Mouse (Mus musculus) cortical plate, adult 2 months (tissue): Measurements from ENCODE around the gene Gm42417. TPM values are rescaled to one million over a fixed set of nuclear protein-coding genes. Genes with fewer than 3 reads are reported as not detected.

Source experiments
- H3K27ac ChIP-seq: fragments of 200-500 bp; 2 replicates; pipeline ENCODE4 v1.5.1; 2012; ENCODE audit warnings: low read length, control low read depth, inconsistent platforms; ENCODE audit not compliant: insufficient read depth
- H3K4me1 ChIP-seq: fragments of 200-500 bp; 2 replicates; pipeline ENCODE4 v1.6.1; 2011; ENCODE audit warnings: low read length; ENCODE audit not compliant: control insufficient read depth, insufficient read depth
- H3K4me3 ChIP-seq: fragments of 200-500 bp; 2 replicates; pipeline ENCODE4 v1.5.1; 2011; ENCODE audit warnings: mild to moderate bottlenecking, low read length, control low read depth; ENCODE audit not compliant: insufficient read depth
- CTCF ChIP-seq: fragments of 200-500 bp; IDR thresholded peaks from 2 replicates; pipeline ENCODE4 v1.5.1; 2011; ENCODE audit warnings: mild to moderate bottlenecking, control low read depth, low read length; ENCODE audit not compliant: insufficient read depth; ENCODE audit errors: extremely low read depth
- POLR2A ChIP-seq: fragments of 200-500 bp; IDR thresholded peaks from 2 replicates; pipeline ENCODE4 v1.6.1; 2011; ENCODE audit warnings: mild to moderate bottlenecking, low read length, control low read depth; ENCODE audit not compliant: insufficient read depth; ENCODE audit errors: extremely low read depth
- polyA plus RNA-seq: library from polyadenylated mRNA; depleted of rRNA; stranded (reverse); fragments of >200 nt; gene quantifications from 2 replicates; pipeline ENCODE4 v1.2.3, GENCODE M21; 2012; rRNA removed

Gene Gm42417
- polyA plus RNA-seq, 1 experiment = 0.04 TPM

DNA sequence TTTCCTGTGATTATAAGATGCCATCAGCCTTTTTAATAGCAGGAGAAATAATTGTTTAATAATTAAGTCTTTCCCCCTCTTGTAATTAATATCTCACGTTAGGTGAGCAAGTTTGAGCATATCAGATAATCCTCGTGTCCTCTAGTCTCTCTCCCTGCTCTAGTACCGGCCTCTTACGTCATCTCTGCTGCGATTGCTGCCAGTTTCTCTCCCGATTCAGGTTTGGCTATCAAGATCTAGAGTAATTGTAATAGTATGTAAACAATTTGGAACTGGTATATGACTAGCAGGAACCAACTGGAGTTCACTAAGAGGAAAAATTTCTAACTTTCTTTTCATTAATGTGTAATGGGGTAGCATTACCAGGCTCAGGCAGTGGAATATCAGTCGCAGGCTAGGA is 54.1 kb downstream of the Gm42417 start:
- no peak for TF ChIP-seq POLR2A
- TF ChIP-seq CTCF = no peak
- Histone ChIP-seq H3K4me3 (no peak overlapping the region), H3K27ac (no peak overlapping the region), H3K4me1 (no peaks in the 10 kb centered on the region)

DNA sequence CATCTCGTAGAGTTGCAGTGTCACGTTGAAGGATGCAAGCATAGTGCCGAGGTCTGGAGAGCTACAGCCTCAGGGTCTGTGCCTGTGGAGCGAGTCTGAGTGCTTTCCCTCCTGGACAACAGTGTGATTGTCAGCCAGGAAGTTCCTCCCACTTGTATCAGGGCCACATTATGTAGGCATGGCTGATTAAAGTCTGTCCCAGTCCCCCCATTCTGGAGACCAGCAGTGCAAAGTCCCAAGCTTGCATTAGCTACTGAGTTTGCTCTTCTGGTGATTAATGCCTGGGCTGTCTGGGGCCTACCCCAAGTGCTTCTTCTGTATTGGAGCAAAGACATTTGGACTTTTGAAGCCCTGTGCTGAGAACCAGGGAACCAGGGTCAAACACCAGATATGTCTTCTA is 55.4 kb downstream of the Gm42417 start:
- Histone ChIP-seq H3K27ac (no peak overlapping the region), H3K4me3 (no peak overlapping the region), H3K4me1 (no peaks in the 10 kb centered on the region)
- TF ChIP-seq CTCF (no peak), POLR2A (no peak)

Other genes with a start within 250 kb of the Gm42417 start
- gene Arid5a, start 231.7 kb downstream of the Gm42417 start, polyA plus RNA-seq = 9.5 and 11.3 TPM in 2 replicates
- 63.6 and 65.8 TPM in 2 replicates for gene Kansl3, start 170.2 kb downstream of the Gm42417 start, polyA plus RNA-seq
- gene Fer1l5, start 167.1 kb downstream of the Gm42417 start, polyA plus RNA-seq = 0.02 TPM in 1 of 2 replicates, not detected in the other
- gene Lman2l, start 94.2 kb downstream of the Gm42417 start, polyA plus RNA-seq = 33.0 and 33.3 TPM in 2 replicates
- 6.5 and 7.0 TPM in 2 replicates for gene Cnnm4, start 67.8 kb downstream of the Gm42417 start, polyA plus RNA-seq
- 26.0 and 26.6 TPM in 2 replicates for gene Cnnm3, start 27.6 kb downstream of the Gm42417 start, polyA plus RNA-seq
- gene Ankrd23, start 2.5 kb downstream of the Gm42417 start, polyA plus RNA-seq = 9.3 and 10.4 TPM in 2 replicates
- 19.2 and 20.0 TPM in 2 replicates for gene Ankrd39, start 8.0 kb upstream of the Gm42417 start, polyA plus RNA-seq
- gene Sema4c, start 18.9 kb upstream of the Gm42417 start, polyA plus RNA-seq = 10.8 and 11.7 TPM in 2 replicates
- gene Fam178b, start 143.8 kb upstream of the Gm42417 start, polyA plus RNA-seq = 0.89 and 1.3 TPM in 2 replicates
- gene Cox5b, start 152.0 kb upstream of the Gm42417 start, polyA plus RNA-seq = 654 and 745 TPM in 2 replicates
- 0.15 and 0.62 TPM in 2 replicates for gene 4933424G06Rik, start 170.7 kb upstream of the Gm42417 start, polyA plus RNA-seq
- gene Actr1b, start 175.0 kb upstream of the Gm42417 start, polyA plus RNA-seq = 479 and 532 TPM in 2 replicates
- gene Zap70, start 222.4 kb upstream of the Gm42417 start, polyA plus RNA-seq = 2.0 and 2.2 TPM in 2 replicates